Mouse (Mus musculus) kidney, embryonic 16.5 days (tissue): ENCODE measurements at regions not wholly inside any gene's neighbourhood (a gene's known extent, or its start where the extent isn't known, plus 50 kb on each side); places are given as distances from the start of the nearest gene placed in this dataset.

Experiments used
- ATAC-seq: fragments of 200-750 bp; cut with Nextera tagmentation; 2 replicates; pipeline ENCODE4 v1.8.0; 2017; ENCODE audit warnings: moderate TSS enrichment; ENCODE audit not compliant: low FRiP score, low TSS enrichment
- H3K27ac ChIP-seq: fragments of 300-500 bp; sonication (generic); 2 replicates; pipeline ENCODE4 v1.5.1; 2014; ENCODE audit warnings: low read length
- H3K27me3 ChIP-seq: fragments of 300-500 bp; sonication (generic); 2 replicates; pipeline ENCODE4 v1.6.1; 2014; ENCODE audit warnings: low read length, control low read depth, mixed read lengths; ENCODE audit not compliant: insufficient read depth
- H3K36me3 ChIP-seq: fragments of 300-500 bp; sonication (generic); 2 replicates; pipeline ENCODE4 v1.6.1; 2014; ENCODE audit warnings: low read length, control low read depth, mixed read lengths; ENCODE audit not compliant: insufficient read depth
- H3K4me1 ChIP-seq: fragments of 300-500 bp; sonication (generic); 2 replicates; pipeline ENCODE4 v1.6.1; 2014; ENCODE audit warnings: low read length, control low read depth, mixed read lengths; ENCODE audit not compliant: insufficient read depth
- H3K4me2 ChIP-seq: fragments of 300-500 bp; sonication (generic); replicated peaks from 2 replicates; pipeline ENCODE4 v1.6.1; 2014; ENCODE audit warnings: low read depth, low read length
- H3K4me3 ChIP-seq: fragments of 300-500 bp; sonication (generic); 2 replicates; pipeline ENCODE4 v1.5.1; 2014; ENCODE audit warnings: mild to moderate bottlenecking, low read length
- H3K9ac ChIP-seq: fragments of 300-500 bp; sonication (generic); replicated peaks from 2 replicates; pipeline ENCODE4 v1.6.1; 2014; ENCODE audit warnings: low read length
- H3K9me3 ChIP-seq: fragments of 300-500 bp; sonication (generic); 2 replicates; pipeline ENCODE4 v1.6.1; 2016; ENCODE audit warnings: low read length, control low read depth
- WGBS: fragments of 180-500 bp; shearing (Covaris S2); extraction: QIAGEN DNeasy Blood & Tissue Kit; methylation state at CpG from one replicate; pipeline ENCODE4 v1.1.7; 2014; 5-methylcytosine and 5-hydroxymethylcytosine counted together

DNA sequence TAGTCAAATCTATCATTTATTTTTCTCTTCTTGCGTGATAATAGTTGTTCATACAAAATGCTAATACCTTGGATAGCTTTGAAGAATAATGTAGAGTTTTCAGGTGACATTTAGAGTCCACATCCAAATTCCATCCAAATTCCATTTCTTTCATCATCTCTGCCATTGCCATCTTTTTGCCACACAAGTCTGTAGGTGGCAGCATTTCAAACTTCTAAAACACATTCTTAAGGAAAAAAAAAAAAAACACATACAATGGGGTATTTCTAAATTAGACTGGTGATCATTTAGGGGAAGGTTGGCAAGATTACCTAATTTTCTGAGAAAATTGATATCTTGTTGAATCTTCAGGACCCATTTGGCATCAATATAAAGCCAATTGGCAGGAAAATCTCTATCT, 56.0 kb upstream of the Ufl1 start:
- no peaks in the 10 kb centered on the region for H3K4me1 ChIP-seq
- H3K36me3 ChIP-seq = no peaks in the 10 kb centered on the region
- no peaks in the 10 kb centered on the region for H3K27me3 ChIP-seq
- WGBS = 81% methylated on average over 1 of the region's 1 CpGs
- no peaks in the 10 kb centered on the region for H3K9me3 ChIP-seq
- no peak overlapping the region for H3K27ac ChIP-seq
- no peak for ATAC-seq
- H3K4me2 ChIP-seq = no peak overlapping the region
- H3K4me3 ChIP-seq = no peak overlapping the region
- H3K9ac ChIP-seq = no peak overlapping the region
